Mouse (Mus musculus) heart, embryonic 14.5 days (tissue): ENCODE measurements around the gene Ostm1. TPM values are rescaled to one million over a fixed set of nuclear protein-coding genes. Genes with fewer than 3 reads are reported as not detected.

Experiments used
- ATAC-seq: fragments of 200-750 bp; cut with Nextera tagmentation; 2 replicates; pipeline ENCODE4 v1.8.0; 2017; ENCODE audit warnings: low read depth, moderate TSS enrichment; ENCODE audit not compliant: insufficient number of reproducible peaks, insufficient read depth, low FRiP score
- H3K27ac ChIP-seq, 2 experiments: fragments of 200-500 bp in 1 of 2; fragments of 300-500 bp in 1 of 2; sonication (generic) in 1 of 2; replicated peaks in 1 of 2; 2 replicates each; pipeline ENCODE4 v1.5.1; 2012 to 2014; ENCODE audit warnings: low read depth in 2 of 2, low read length in 2 of 2, control low read depth in 1 of 2, mild to moderate bottlenecking in 1 of 2, mixed read lengths in 1 of 2; ENCODE audit not compliant: control insufficient read depth in 1 of 2, insufficient read depth in 1 of 2
- H3K27me3 ChIP-seq: fragments of 300-500 bp; sonication (generic); 2 replicates; pipeline ENCODE4 v1.6.1; 2014; ENCODE audit warnings: mild to moderate bottlenecking, low read length, control low read depth; ENCODE audit not compliant: control insufficient read depth, insufficient read depth
- H3K36me3 ChIP-seq: fragments of 300-500 bp; sonication (generic); 2 replicates; pipeline ENCODE4 v1.6.1; 2014; ENCODE audit warnings: mild to moderate bottlenecking, control low read depth, low read length, mixed read lengths; ENCODE audit not compliant: control insufficient read depth, insufficient read depth
- H3K4me1 ChIP-seq, 2 experiments: fragments of 200-500 bp in 1 of 2; fragments of 300-500 bp in 1 of 2; sonication (generic) in 1 of 2; 2 replicates each; pipeline ENCODE4 v1.6.1; 2012 to 2014; ENCODE audit warnings: low read length in 2 of 2, control low read depth in 1 of 2, mixed read lengths in 1 of 2; ENCODE audit not compliant: control insufficient read depth in 2 of 2, insufficient read depth in 2 of 2
- H3K4me2 ChIP-seq: fragments of 300-500 bp; sonication (generic); 2 replicates; pipeline ENCODE4 v1.6.1; 2014; ENCODE audit warnings: mild to moderate bottlenecking, low read length
- H3K4me3 ChIP-seq, 2 experiments: fragments of 200-500 bp in 1 of 2; fragments of 300-500 bp in 1 of 2; sonication (generic) in 1 of 2; 2 replicates each; pipeline ENCODE4 v1.5.1; 2012 to 2014; ENCODE audit warnings: low read length in 2 of 2, mild to moderate bottlenecking in 2 of 2, control low read depth in 1 of 2, low read depth in 1 of 2, moderate library complexity in 1 of 2; ENCODE audit not compliant: control insufficient read depth in 1 of 2, insufficient read depth in 1 of 2
- H3K9ac ChIP-seq: fragments of 300-500 bp; sonication (generic); 2 replicates; pipeline ENCODE4 v1.6.1; 2014; ENCODE audit warnings: mild to moderate bottlenecking, low read length
- H3K9me3 ChIP-seq: fragments of 300-500 bp; sonication (generic); 2 replicates; pipeline ENCODE4 v1.6.1; 2016; ENCODE audit warnings: low read length, control low read depth; ENCODE audit not compliant: control insufficient read depth
- WGBS: fragments of 180-500 bp; shearing (Covaris S2); extraction: QIAGEN DNeasy Blood & Tissue Kit; methylation state at CpG from one replicate; pipeline ENCODE4 v1.1.7; 2014; 5-methylcytosine and 5-hydroxymethylcytosine counted together
- polyA plus RNA-seq: library from polyadenylated mRNA; unstranded; fragments of >200 nt; fragmentation: Nextera tagmentation; extraction: Ambion mirVana; gene quantifications from 2 replicates; pipeline ENCODE4 v1.2.1, GENCODE M21; 2014

The Ostm1 gene
- polyA plus RNA-seq, 1 experiment from 2014 or later: 22.3 TPM

GRCm38 (mm10) chr10:42698994-42699393 lies 115.4 kb downstream of the Ostm1 start:
- H3K4me1 ChIP-seq: no peaks in the 10 kb centered on the region
- H3K4me3 ChIP-seq: no peak overlapping the region
- H3K4me2 ChIP-seq: no peak overlapping the region
- no peaks in the 10 kb centered on the region for H3K27me3 ChIP-seq
- H3K27ac ChIP-seq: no peak overlapping the region
- no peak overlapping the region for H3K9ac ChIP-seq
- WGBS: 87% methylated on average over 8 of the region's 8 CpGs
- peaks cover 24% of the 10 kb centered on the region for H3K36me3 ChIP-seq
- ATAC-seq: no peak
- no peaks in the 10 kb centered on the region for H3K9me3 ChIP-seq

GRCm38 (mm10) chr10:42702111-42702510 lies 118.5 kb downstream of the Ostm1 start:
- no peak overlapping the region for H3K9ac ChIP-seq
- H3K4me3 ChIP-seq: no peak overlapping the region
- H3K9me3 ChIP-seq: no peaks in the 10 kb centered on the region
- H3K36me3 ChIP-seq: peaks cover 24% of the 10 kb centered on the region
- H3K27ac ChIP-seq: no peak overlapping the region
- H3K4me2 ChIP-seq: no peak overlapping the region
- 88% methylated on average over 2 of the region's 2 CpGs for WGBS
- no peaks in the 10 kb centered on the region for H3K4me1 ChIP-seq
- no peak for ATAC-seq
- H3K27me3 ChIP-seq: no peaks in the 10 kb centered on the region

GRCm38 (mm10) chr10:42714676-42715075 lies 131.1 kb downstream of the Ostm1 start:
- Histone ChIP-seq H3K4me2 (peak overlapping the region; percentile 58), H3K9ac (peak overlapping the region; percentile 38; the same call in 1 of the 2 replicates), H3K36me3 (no peaks in the 10 kb centered on the region), H3K4me3 (peak overlapping the region in 1 of 2 experiments; percentile 16; a peak in 1 of 4 replicates), H3K27ac (no peak overlapping the region), H3K9me3 (no peaks in the 10 kb centered on the region), H3K27me3 (no peaks in the 10 kb centered on the region), H3K4me1 (peaks cover 3 to 10% of the 10 kb centered on the region in 2 experiments; a peak in 3 of 4 replicates)
- 13% methylated on average over 9 of the region's 9 CpGs for WGBS
- ATAC-seq: no peak

- peaks cover 3 to 10% of the 10 kb centered on the region in 2 experiments; a peak in 3 of 4 replicates for H3K4me1 ChIP-seq
- H3K27ac ChIP-seq: no peak overlapping the region
- ATAC-seq: no peak
- H3K9ac ChIP-seq: peak overlapping the region; percentile 38; the same call in 1 of the 2 replicates
- 20% methylated on average over 19 of the region's 19 CpGs for WGBS
- peak overlapping the region; percentile 58 for H3K4me2 ChIP-seq
- no peaks in the 10 kb centered on the region for H3K36me3 ChIP-seq
- peak overlapping the region in 1 of 2 experiments; percentile 16; a peak in 2 of 4 replicates for H3K4me3 ChIP-seq
- no peaks in the 10 kb centered on the region for H3K27me3 ChIP-seq
- no peaks in the 10 kb centered on the region for H3K9me3 ChIP-seq
These were observed 131.9 kb downstream of the Ostm1 start for GRCm38 (mm10) chr10:42715366-42716035.

GRCm38 (mm10) chr10:42722116-42722515 lies 138.5 kb downstream of the Ostm1 start:
- Histone ChIP-seq H3K9ac (no peak overlapping the region), H3K9me3 (no peaks in the 10 kb centered on the region), H3K27me3 (no peaks in the 10 kb centered on the region), H3K4me2 (no peak overlapping the region), H3K4me3 (no peak overlapping the region), H3K36me3 (no peaks in the 10 kb centered on the region), H3K27ac (no peak overlapping the region), H3K4me1 (no peaks in the 10 kb centered on the region)
- no peak for ATAC-seq
- WGBS: 81% methylated on average over 5 of the region's 5 CpGs

GRCm38 (mm10) chr10:42723275-42724232 lies 139.9 kb downstream of the Ostm1 start:
- Histone ChIP-seq H3K27me3 (no peaks in the 10 kb centered on the region), H3K36me3 (no peaks in the 10 kb centered on the region), H3K9me3 (no peaks in the 10 kb centered on the region), H3K27ac (no peak overlapping the region), H3K4me2 (no peak overlapping the region), H3K4me1 (no peaks in the 10 kb centered on the region), H3K4me3 (no peak overlapping the region), H3K9ac (no peak overlapping the region)
- WGBS: 67% methylated on average over 13 of the region's 13 CpGs
- ATAC-seq: no peak

- H3K4me1 ChIP-seq: no peaks in the 10 kb centered on the region
- no peak for ATAC-seq
- H3K9me3 ChIP-seq: no peaks in the 10 kb centered on the region
- H3K27ac ChIP-seq: no peak overlapping the region
- H3K4me2 ChIP-seq: no peak overlapping the region
- H3K9ac ChIP-seq: no peak overlapping the region
- no peak overlapping the region for H3K4me3 ChIP-seq
- no peaks in the 10 kb centered on the region for H3K27me3 ChIP-seq
- WGBS: 60% methylated on average over 2 of the region's 2 CpGs
- H3K36me3 ChIP-seq: no peaks in the 10 kb centered on the region
These were observed 146.0 kb downstream of the Ostm1 start for GRCm38 (mm10) chr10:42729607-42730006.
